Mouse (Mus musculus): Measurements from ENCODE around the gene Gm49373.

Gm49373 gene

GRCm38 (mm10) chr9:21090537-21090936 is 17.6 kb upstream of the Gm49373 start:
- TF ChIP-seq NANOG (IDR thresholded peaks at IDR 0.05; ENCODE audit: borderline replicate concordance, low read length) (no peak), POU5F1 (IDR thresholded peaks at IDR 0.05; ENCODE audit: borderline replicate concordance, low read length) (no peak), CTCF (conservative IDR thresholded peaks at IDR 0.05; ENCODE audit: low read length) (no peak)
- Histone ChIP-seq H3K36me3 (ENCODE audit: insufficient read depth, low read length) (peaks cover 76% of the 10 kb centered on the region), H3K4me3 (replicated peaks; ENCODE audit: low read length) (peak overlapping the region; percentile 90), H3K27me3 (ENCODE audit: insufficient read depth, low read length) (no peaks in the 10 kb centered on the region), H3K9me3 (ENCODE audit: low read length) (no peaks in the 10 kb centered on the region), H3K4me1 (replicated peaks; ENCODE audit: low read depth, low read length) (peaks cover 76% of the 10 kb centered on the region)

- TF ChIP-seq NANOG (IDR thresholded peaks at IDR 0.05; ENCODE audit: borderline replicate concordance, low read length) (no peak), POU5F1 (IDR thresholded peaks at IDR 0.05; ENCODE audit: borderline replicate concordance, low read length) (no peak)
- H3K27me3 ChIP-seq (ENCODE audit: insufficient read depth, low read length) = no peaks in the 10 kb centered on the region
- no peaks in the 10 kb centered on the region for H3K9me3 ChIP-seq (ENCODE audit: low read length)
These were observed 10.4 kb upstream of the Gm49373 start for GRCm38 (mm10) chr9:21083324-21083723.

GRCm38 (mm10) chr9:21081127-21081526 is 8.2 kb upstream of the Gm49373 start:
- TF ChIP-seq POU5F1 (IDR thresholded peaks at IDR 0.05; ENCODE audit: borderline replicate concordance, low read length) = no peak
- no peak for TF ChIP-seq CTCF (conservative IDR thresholded peaks at IDR 0.05; ENCODE audit: low read length)
- no peak for TF ChIP-seq NANOG (IDR thresholded peaks at IDR 0.05; ENCODE audit: borderline replicate concordance, low read length)
- no peak overlapping the region for H3K4me3 ChIP-seq (replicated peaks; ENCODE audit: low read length)
- H3K36me3 ChIP-seq (ENCODE audit: insufficient read depth, low read length) = peaks cover 99% of the 10 kb centered on the region
- H3K27me3 ChIP-seq (ENCODE audit: insufficient read depth, low read length) = no peaks in the 10 kb centered on the region
- peaks cover 53% of the 10 kb centered on the region for H3K4me1 ChIP-seq (replicated peaks; ENCODE audit: low read depth, low read length)
- H3K9me3 ChIP-seq (ENCODE audit: low read length) = no peaks in the 10 kb centered on the region

More at GRCm38 (mm10) chr9:21083324-21083723, 10.4 kb upstream of the Gm49373 start:
- Histone ChIP-seq H3K4me3 (replicated peaks; ENCODE audit: low read length) (no peak overlapping the region), H3K36me3 (ENCODE audit: insufficient read depth, low read length) (peaks cover 99% of the 10 kb centered on the region), H3K4me1 (replicated peaks; ENCODE audit: low read depth, low read length) (peaks cover 72% of the 10 kb centered on the region)

GRCm38 (mm10) chr9:21075625-21076024 is 2.7 kb upstream of the Gm49373 start:
- H3K27me3 ChIP-seq (ENCODE audit: insufficient read depth, low read length) = no peaks in the 10 kb centered on the region
- no peaks in the 10 kb centered on the region for H3K9me3 ChIP-seq (ENCODE audit: low read length)
- H3K4me3 ChIP-seq (replicated peaks; ENCODE audit: low read length) = no peak overlapping the region
- no peak for TF ChIP-seq CTCF (conservative IDR thresholded peaks at IDR 0.05; ENCODE audit: low read length)
- no peak for TF ChIP-seq NANOG (IDR thresholded peaks at IDR 0.05; ENCODE audit: borderline replicate concordance, low read length)
- TF ChIP-seq POU5F1 (IDR thresholded peaks at IDR 0.05; ENCODE audit: borderline replicate concordance, low read length) = no peak
- H3K4me1 ChIP-seq (replicated peaks; ENCODE audit: low read depth, low read length) = peaks cover 51% of the 10 kb centered on the region
- peaks cover 83% of the 10 kb centered on the region for H3K36me3 ChIP-seq (ENCODE audit: insufficient read depth, low read length)

GRCm38 (mm10) chr9:21074173-21074572 is 1.3 kb upstream of the Gm49373 start:
- H3K36me3 ChIP-seq (ENCODE audit: insufficient read depth, low read length) = peaks cover 80% of the 10 kb centered on the region

GRCm38 (mm10) chr9:21072641-21073040 is 255 bp downstream of the Gm49373 start:
- Histone ChIP-seq H3K36me3 (ENCODE audit: insufficient read depth, low read length) (peaks cover 80% of the 10 kb centered on the region), H3K9me3 (ENCODE audit: low read length) (no peaks in the 10 kb centered on the region), H3K4me1 (replicated peaks; ENCODE audit: low read depth, low read length) (peaks cover 44% of the 10 kb centered on the region), H3K27me3 (ENCODE audit: insufficient read depth, low read length) (no peaks in the 10 kb centered on the region), H3K4me3 (replicated peaks; ENCODE audit: low read length) (peak overlapping the region; percentile 98)
- TF ChIP-seq POU5F1 (IDR thresholded peaks at IDR 0.05; ENCODE audit: borderline replicate concordance, low read length) (no peak), CTCF (conservative IDR thresholded peaks at IDR 0.05; ENCODE audit: low read length) (no peak)

More at GRCm38 (mm10) chr9:21074173-21074572, 1.3 kb upstream of the Gm49373 start:
- no peak for TF ChIP-seq NANOG (IDR thresholded peaks at IDR 0.05; ENCODE audit: borderline replicate concordance, low read length)
- TF ChIP-seq CTCF (conservative IDR thresholded peaks at IDR 0.05; ENCODE audit: low read length) = no peak
- TF ChIP-seq POU5F1 (IDR thresholded peaks at IDR 0.05; ENCODE audit: borderline replicate concordance, low read length) = no peak
- Histone ChIP-seq H3K27me3 (ENCODE audit: insufficient read depth, low read length) (no peaks in the 10 kb centered on the region), H3K9me3 (ENCODE audit: low read length) (no peaks in the 10 kb centered on the region), H3K4me3 (replicated peaks; ENCODE audit: low read length) (peak overlapping the region; percentile 98; the same call in 1 of the 2 replicates), H3K4me1 (replicated peaks; ENCODE audit: low read depth, low read length) (peaks cover 37% of the 10 kb centered on the region)

GRCm38 (mm10) chr9:21067006-21067684 is 5.8 kb downstream of the Gm49373 start, which contains the start of gene Zglp1:
Gene Zglp1 (minus strand): TSS chr9:21067093.
- Histone ChIP-seq H3K4me1 (replicated peaks; ENCODE audit: low read depth, low read length) (peaks cover 54% of the 10 kb centered on the region), H3K36me3 (ENCODE audit: insufficient read depth, low read length) (peaks cover 69% of the 10 kb centered on the region), H3K27me3 (ENCODE audit: insufficient read depth, low read length) (0 out of 2 replicates have a peak, but pooled peaks cover 3% of the 10 kb centered on the region), H3K4me3 (replicated peaks; ENCODE audit: low read length) (peak within 1 kb of the TSS; percentile 60), H3K9me3 (ENCODE audit: low read length) (no peaks in the 10 kb centered on the region)
- TF ChIP-seq POU5F1 (IDR thresholded peaks at IDR 0.05; ENCODE audit: borderline replicate concordance, low read length) (no peak), CTCF (conservative IDR thresholded peaks at IDR 0.05; ENCODE audit: low read length) (no peak), NANOG (IDR thresholded peaks at IDR 0.05; ENCODE audit: borderline replicate concordance, low read length) (no peak)

- Histone ChIP-seq H3K27me3 (ENCODE audit: insufficient read depth, low read length) (0 out of 2 replicates have a peak, but pooled peaks cover 3% of the 10 kb centered on the region), H3K9me3 (ENCODE audit: low read length) (no peaks in the 10 kb centered on the region), H3K36me3 (ENCODE audit: insufficient read depth, low read length) (peaks cover 30% of the 10 kb centered on the region), H3K4me1 (replicated peaks; ENCODE audit: low read depth, low read length) (peaks cover 39% of the 10 kb centered on the region), H3K4me3 (replicated peaks; ENCODE audit: low read length) (no peak overlapping the region)
- TF ChIP-seq NANOG (IDR thresholded peaks at IDR 0.05; ENCODE audit: borderline replicate concordance, low read length) (no peak), CTCF (conservative IDR thresholded peaks at IDR 0.05; ENCODE audit: low read length) (no peak), POU5F1 (IDR thresholded peaks at IDR 0.05; ENCODE audit: borderline replicate concordance, low read length) (no peak)
These were observed 10.0 kb downstream of the Gm49373 start for GRCm38 (mm10) chr9:21062928-21063327.
